Mouse (Mus musculus) forebrain, embryonic 14.5 days (tissue): ENCODE measurements at regions not wholly inside any gene's neighbourhood (a gene's known extent, or its start where the extent isn't known, plus 50 kb on each side); places are given as distances from the start of the nearest gene placed in this dataset.

Experiments
- ATAC-seq: fragments of 200-750 bp; cut with Nextera tagmentation; 2 replicates; pipeline ENCODE4 v1.8.0; 2017; ENCODE audit warnings: mild to moderate bottlenecking, moderate library complexity
- DNase-seq: peaks from one replicate; pipeline ENCODE4 v3.0.0-alpha.2; 2015; ENCODE audit warnings: low spot score
- H3K27ac ChIP-seq: fragments of 300-500 bp; sonication (generic); 2 replicates; pipeline ENCODE4 v1.5.1; 2014; ENCODE audit warnings: low read depth, mild to moderate bottlenecking, control low read depth, low read length, moderate library complexity
- H3K27me3 ChIP-seq: fragments of 300-500 bp; sonication (generic); replicated peaks from 2 replicates; pipeline ENCODE4 v1.6.1; 2014; ENCODE audit warnings: low read length, control low read depth, mixed read lengths; ENCODE audit not compliant: control insufficient read depth, insufficient read depth
- H3K36me3 ChIP-seq: fragments of 300-500 bp; sonication (generic); 2 replicates; pipeline ENCODE4 v1.6.1; 2014; ENCODE audit warnings: low read length, control low read depth; ENCODE audit not compliant: control insufficient read depth, insufficient read depth
- H3K4me1 ChIP-seq: fragments of 300-500 bp; sonication (generic); 2 replicates; pipeline ENCODE4 v1.6.1; 2014; ENCODE audit warnings: antibody characterized with exemption, low read length, control low read depth; ENCODE audit not compliant: control insufficient read depth, insufficient read depth
- H3K4me2 ChIP-seq: fragments of 300-500 bp; sonication (generic); 2 replicates; pipeline ENCODE4 v1.6.1; 2014; ENCODE audit warnings: mild to moderate bottlenecking, control low read depth, low read length
- H3K4me3 ChIP-seq: fragments of 300-500 bp; sonication (generic); 2 replicates; pipeline ENCODE4 v1.5.1; 2014; ENCODE audit warnings: low read depth, low read length, control low read depth
- H3K9ac ChIP-seq: fragments of 300-500 bp; sonication (generic); 2 replicates; pipeline ENCODE4 v1.6.1; 2014; ENCODE audit warnings: mild to moderate bottlenecking, low read length, control low read depth, moderate library complexity
- H3K9me3 ChIP-seq: fragments of 300-500 bp; sonication (generic); replicated peaks from 2 replicates; pipeline ENCODE4 v1.6.1; 2016; ENCODE audit warnings: low read length, control low read depth, mixed read lengths; ENCODE audit not compliant: control insufficient read depth
- WGBS: fragments of 180-500 bp; shearing (Covaris S2); extraction: QIAGEN DNeasy Blood & Tissue Kit; methylation state at CpG from one replicate; pipeline ENCODE4 v1.1.7; 2014; 5-methylcytosine and 5-hydroxymethylcytosine counted together

- no peak overlapping the region for H3K27ac ChIP-seq
- H3K4me2 ChIP-seq, result no peak overlapping the region
- no peaks in the 10 kb centered on the region for H3K27me3 ChIP-seq
- H3K36me3 ChIP-seq, result no peaks in the 10 kb centered on the region
- H3K9me3 ChIP-seq, result no peaks in the 10 kb centered on the region
- WGBS, result 89% methylated on average over 4 of the region's 4 CpGs
- no peak overlapping the region for H3K9ac ChIP-seq
- H3K4me1 ChIP-seq, result no peaks in the 10 kb centered on the region
- no peak for ATAC-seq
- DNase-seq, result no peak
- no peak overlapping the region for H3K4me3 ChIP-seq
Measured at GRCm38 (mm10) chr10:72581311-72581710, 73.3 kb upstream of the Zwint start.

GRCm38 (mm10) chr10:72588561-72588960 is 66.1 kb upstream of the Zwint start:
- H3K4me3 ChIP-seq, result no peak overlapping the region
- H3K27me3 ChIP-seq, result no peaks in the 10 kb centered on the region
- H3K4me1 ChIP-seq, result no peaks in the 10 kb centered on the region
- H3K36me3 ChIP-seq, result no peaks in the 10 kb centered on the region
- 88% methylated on average over 4 of the region's 4 CpGs for WGBS
- H3K9ac ChIP-seq, result no peak overlapping the region
- H3K27ac ChIP-seq, result no peak overlapping the region
- no peak for DNase-seq
- H3K4me2 ChIP-seq, result no peak overlapping the region
- no peaks in the 10 kb centered on the region for H3K9me3 ChIP-seq
- no peak for ATAC-seq

- Histone ChIP-seq H3K4me1 (no peaks in the 10 kb centered on the region), H3K27ac (no peak overlapping the region), H3K4me2 (no peak overlapping the region), H3K9me3 (no peaks in the 10 kb centered on the region), H3K27me3 (no peaks in the 10 kb centered on the region), H3K4me3 (no peak overlapping the region), H3K36me3 (no peaks in the 10 kb centered on the region), H3K9ac (no peak overlapping the region)
- DNase-seq (no peak), ATAC-seq (no peak)
- 93% methylated on average over 1 of the region's 1 CpGs for WGBS
Measured at GRCm38 (mm10) chr10:72593049-72593448, 61.6 kb upstream of the Zwint start.
